Mouse (Mus musculus) CD4-positive naive resting alpha-beta T cell, adult 76 days (primary cell): ENCODE data around the gene Antxr2. TPM values are rescaled to one million over a fixed set of nuclear protein-coding genes. Genes with fewer than 3 reads are reported as not detected.

Source experiments
- total RNA-seq: library from RNA; stranded (reverse); gene quantifications from one replicate; pipeline ENCODE4 v1.2.4, GENCODE M21; 2023

Gene Antxr2
- total RNA-seq = 18.1 TPM

GRCm38 (mm10) chr5:98030902-98031641, at the start of gene Antxr2:
Gene Antxr2, minus strand, starts transcription at chr5:98031043.

Other genes starting within 250 kb of the Antxr2 start
- gene Prdm8, start 136.2 kb upstream of the Antxr2 start, total RNA-seq = not detected
- gene Fgf5, start 223.1 kb upstream of the Antxr2 start, total RNA-seq = not detected